Mouse (Mus musculus) frontal cortex, postnatal 14 days (tissue): ENCODE measurements around the gene Tmem189.
A peak's percentile ranks its signal among the peaks of the same experiment; 100 is the strongest.
"Not testable (repeated sequence)": the region's sequence is repeated elsewhere in the genome, so short reads cannot be mapped to it uniquely, and the experiment has no call there.

Experiments
- DNase-seq, 2 experiments: peaks; one replicate each; pipeline ENCODE4 v3.0.0; 2022; ENCODE audit warnings: low spot score in 2 of 2

The Tmem189 gene

DNA sequence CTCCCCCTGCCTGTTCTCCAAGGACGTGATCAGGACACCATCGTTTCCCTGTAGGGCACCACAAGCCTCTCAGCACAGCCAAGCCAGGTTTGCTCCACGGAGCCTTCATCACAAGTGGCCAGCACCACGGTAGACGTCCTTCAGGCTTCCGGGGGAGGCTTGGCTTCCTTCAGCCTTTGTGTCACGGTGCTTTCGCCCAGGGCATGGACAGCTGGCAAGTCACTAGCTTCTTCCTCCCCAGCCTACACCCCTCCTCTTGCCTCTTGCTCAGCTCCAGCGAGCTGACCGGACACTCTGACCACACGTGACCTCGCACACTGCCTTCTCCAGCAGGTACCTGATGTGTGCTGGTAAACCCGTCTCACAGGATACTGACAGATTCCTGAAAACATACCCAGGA is 67.3 kb downstream of the Tmem189 start:
- no peak for DNase-seq

DNA sequence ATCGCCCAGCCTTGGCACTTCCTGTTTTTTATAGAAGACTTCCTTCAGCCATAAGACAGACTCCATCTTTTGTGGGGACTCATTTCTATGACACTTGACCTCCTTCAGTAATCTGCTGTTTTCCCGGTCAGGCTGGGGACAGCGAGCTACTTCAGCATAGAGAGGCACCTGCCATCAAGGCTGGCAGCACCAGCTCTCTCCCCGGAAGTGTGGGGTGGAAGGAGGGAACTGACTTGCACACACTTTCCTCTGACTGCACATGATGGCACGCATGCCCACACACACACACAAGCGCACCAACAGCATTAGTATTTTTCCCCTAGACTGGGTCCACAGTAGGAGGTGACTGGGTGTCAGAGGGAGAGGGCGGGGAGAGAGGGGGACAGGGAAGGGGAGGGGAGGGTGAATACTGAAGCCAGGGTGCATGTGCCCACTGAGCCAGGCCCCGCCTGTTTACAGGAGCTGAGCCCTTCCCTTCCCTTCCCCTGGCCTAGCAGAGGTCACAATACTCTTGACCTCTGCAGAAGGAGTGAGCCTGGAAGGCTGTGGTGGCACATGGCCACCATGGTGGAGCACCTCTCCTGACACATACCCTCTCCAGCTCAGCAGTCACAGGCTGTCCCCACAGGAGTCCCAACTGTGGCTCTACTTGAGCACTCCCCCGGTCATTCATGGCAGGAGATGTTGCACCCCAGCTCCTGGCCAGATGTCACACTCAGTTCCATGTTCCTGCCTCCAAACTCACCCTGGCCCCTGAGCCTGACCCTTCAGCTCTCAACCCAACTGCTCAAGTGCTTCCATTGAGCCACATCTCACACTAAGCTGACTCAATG is 68.2 kb downstream of the Tmem189 start:
- DNase-seq: no peak

DNA sequence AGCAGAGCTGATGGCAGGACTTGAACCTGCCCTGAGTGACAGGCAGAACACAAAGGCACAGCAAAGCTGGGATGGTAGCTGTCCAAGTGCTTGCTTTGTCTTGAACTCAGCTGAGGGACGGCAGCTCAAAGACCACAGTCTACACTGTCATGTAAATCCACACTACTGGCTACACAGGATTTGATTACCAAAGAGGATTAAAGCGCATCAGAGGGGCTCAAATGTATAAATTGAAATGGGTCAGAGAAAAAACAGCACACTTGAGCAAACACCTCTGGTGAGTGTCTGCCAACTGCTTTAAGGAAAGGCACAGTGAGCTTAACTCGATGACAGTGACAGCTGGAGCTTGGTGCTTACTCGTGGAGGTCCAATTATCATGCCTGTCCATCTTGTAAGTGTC is 72.2 kb downstream of the Tmem189 start:
- no peak for DNase-seq

DNA sequence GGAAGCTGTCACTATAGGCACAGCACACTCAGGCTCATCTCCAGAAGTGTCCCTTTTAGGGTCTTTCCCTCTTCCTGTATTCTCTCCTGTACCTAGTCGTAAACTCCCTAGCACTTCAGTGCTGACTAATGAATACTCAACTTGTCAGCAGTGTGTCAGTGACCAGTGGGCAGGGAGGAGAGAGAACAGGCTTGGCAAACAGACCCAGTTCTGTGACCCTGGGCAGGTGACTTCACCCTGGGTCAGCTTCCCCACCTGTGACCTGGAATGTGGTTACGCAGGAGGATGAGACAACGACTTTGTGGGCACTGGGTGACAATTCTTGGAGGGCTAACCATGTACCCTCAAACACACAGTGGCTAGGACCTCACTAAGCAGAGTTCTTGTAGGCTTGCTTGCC is 72.6 kb downstream of the Tmem189 start:
- DNase-seq: no peak

DNA sequence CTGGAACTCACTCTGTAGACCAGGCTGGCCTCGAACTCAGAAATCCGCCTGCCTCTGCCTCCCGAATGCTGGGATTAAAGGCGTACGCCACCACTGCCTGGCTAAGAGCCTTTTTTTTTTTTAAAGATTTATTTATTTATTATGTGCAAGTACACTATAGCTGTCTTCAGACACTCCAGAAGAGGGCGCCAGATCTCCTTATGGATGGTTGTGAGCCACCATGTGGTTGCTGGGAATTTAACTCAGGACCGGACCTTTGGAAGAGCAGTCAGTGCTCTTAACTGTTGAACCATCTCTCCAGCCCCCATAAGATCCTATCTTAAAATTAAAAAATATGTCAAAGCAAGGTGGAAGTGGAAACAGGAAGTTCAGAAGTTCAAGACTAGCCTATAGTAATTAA is 76.3 kb downstream of the Tmem189 start:
- not testable (repeated sequence) for DNase-seq

DNA sequence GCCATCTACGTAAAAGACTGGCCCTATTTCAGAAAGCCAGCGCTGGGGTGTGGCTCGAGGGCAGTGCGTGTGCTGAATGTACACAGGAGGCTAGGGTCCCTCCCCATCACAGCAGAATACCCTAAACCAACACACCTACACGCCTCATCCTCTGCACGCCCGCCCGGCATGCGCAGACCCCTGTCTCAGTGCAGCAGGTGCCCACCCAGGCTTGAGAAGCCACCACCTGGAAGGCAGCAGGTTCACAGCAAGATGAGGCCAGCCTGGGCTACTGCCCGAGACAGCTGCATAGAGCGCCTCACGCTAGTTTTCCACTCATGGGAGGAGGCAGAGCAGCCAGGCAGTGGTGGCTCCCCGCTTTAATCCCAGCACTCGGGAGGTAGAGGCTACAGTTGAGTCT is 77.5 kb downstream of the Tmem189 start:
- DNase-seq: no peak

DNA sequence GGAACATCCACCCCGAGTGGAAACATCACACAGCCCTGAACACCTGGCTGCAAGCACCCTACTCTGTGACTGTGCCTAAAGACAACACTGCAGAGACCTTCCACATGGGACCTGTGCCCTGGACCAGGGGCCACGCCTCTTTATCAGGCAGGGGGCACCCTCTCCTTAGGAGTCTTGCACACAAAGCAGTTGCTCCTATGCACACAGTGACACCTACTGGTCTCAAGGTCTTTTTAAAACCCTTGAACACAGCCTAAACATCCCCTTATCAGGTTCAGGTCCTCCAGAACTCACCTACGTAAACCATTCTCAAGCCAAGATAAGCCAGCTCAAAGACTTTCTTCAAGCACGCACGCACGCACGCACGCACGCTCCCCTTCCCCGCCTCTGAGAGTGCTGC is 78.3 kb downstream of the Tmem189 start:
- DNase-seq: no peak

DNA sequence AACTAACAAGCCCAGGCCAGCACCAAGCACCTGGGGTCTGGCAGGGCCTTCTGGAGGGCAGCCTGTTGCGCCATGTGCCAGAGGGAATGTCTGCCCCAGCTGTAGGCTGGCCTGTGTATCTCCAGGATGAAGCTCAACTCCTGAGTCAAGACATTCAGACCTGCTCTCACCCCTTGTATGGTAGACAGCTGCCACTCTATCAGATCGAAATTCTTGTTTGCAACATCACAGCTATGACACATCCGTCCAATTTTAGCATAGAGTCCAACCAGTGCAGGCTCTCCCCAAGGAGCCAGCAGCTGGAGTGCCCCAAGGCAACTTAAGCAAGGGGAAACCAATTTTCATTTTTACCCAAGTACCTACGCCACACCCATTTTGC is 82.9 kb downstream of the Tmem189 start:
- DNase-seq: no peak

DNA sequence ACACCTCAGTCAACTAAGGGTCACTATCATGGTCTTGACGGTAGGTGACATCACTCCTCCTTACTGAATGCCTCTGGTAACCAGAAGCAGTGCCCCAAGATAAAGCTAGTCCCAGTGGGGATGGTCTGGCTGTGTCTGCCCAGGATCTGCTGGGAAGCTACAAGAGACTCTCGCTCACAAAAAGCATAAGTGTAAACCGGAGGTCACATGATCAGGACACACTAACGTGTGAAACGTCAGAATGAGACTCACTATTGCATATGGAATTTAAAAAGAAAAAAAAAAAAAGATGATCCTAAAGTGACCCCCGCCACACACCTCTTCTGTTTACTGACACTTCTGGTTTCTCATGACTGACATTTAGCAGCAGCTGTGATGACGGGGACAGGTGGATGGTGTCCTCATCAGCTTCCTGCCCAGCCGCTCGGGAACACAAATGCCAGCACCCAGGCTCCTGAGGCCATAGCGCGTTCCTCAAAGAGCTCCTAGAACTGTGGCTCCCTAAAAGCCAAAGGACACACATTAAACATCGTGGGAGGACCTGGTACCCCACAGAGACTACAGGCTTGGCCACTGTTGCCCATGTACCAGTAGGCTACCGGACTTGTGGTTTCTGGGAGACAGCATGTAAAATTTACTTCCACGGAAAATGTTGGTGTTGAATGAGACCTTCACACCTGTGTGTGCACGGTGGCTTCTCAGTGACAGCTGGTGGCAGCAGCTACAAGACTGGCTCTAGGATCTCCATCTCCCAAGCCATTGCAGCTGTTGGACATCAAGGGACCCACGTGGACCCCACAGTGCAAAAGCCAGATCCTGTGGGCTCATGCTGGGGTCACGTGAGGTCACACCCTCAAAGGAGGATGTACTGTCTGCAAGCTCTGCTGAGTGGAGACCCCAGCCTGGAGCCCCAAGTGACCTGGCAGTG is 83.5 kb downstream of the Tmem189 start:
- no peak for DNase-seq

DNA sequence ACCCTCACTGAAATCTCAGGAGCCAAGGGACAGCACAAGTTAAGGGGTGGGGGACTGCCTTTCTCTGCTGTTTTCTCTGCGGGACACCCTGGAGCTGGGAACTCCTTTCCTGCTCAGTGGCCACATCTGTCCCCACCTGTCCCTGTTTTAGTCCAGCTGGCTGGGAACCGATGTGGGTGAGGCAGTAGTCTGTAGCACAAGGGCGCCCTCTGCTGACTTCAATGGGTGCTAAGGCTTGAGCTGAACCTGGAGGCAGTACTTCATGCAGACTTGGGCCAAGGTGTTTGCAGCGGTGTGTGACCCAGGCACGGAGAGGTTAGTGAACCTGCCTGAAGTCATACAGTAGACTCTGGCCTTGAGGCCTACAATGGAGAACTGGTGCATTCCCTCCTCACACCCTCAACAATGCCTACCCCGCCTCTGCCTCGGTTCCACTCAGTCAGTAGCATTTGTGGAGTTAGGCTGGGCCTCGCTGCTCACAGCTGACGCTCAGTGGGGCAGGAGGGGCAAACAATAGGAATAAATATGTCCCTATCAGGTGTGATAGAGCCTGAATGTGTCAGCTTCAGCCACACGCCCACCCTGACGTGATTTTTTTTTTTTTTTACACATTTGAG is 84.3 kb downstream of the Tmem189 start:
- peak; percentile 67 to 86 for DNase-seq

DNA sequence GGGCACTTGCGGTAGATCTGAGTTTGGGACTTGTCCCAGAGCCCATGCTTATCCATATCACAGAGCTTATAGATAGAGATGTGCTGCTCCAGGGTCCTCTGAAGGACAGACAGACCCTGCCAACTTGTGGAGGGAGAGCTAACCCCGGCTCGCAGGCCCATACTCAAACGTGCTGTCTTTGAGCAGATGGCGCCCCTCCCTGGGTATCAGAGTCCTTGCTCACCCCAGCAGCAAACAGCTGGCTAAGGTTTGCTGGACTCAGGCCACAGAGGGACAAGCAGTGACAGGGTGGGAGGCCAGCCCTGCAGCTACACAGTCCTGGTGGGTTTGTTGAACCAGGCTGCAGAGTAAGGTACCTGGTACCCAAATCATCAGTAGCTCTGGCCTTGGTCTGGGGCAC is 86.6 kb downstream of the Tmem189 start:
- no peak for DNase-seq

DNA sequence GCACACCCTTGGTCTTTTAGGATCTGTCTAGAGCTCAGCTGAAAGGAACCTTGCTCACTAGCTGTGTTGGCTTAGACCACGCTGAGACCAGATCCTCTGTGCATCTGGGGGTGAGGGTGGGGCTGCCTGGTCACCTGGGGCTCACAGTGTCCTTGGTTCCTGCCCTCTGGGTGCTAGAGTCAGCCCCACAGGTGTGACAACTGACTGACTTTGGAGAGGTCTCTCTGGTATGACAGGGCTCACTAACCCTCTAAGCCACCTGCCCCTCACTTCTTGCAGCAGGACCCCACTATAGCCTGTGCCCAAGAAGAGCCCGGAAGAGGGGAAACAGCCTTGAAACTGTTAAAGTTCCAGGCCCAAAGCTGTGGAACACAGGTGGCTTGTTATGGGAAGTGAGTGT is 87.3 kb downstream of the Tmem189 start:
- no peak for DNase-seq

DNA sequence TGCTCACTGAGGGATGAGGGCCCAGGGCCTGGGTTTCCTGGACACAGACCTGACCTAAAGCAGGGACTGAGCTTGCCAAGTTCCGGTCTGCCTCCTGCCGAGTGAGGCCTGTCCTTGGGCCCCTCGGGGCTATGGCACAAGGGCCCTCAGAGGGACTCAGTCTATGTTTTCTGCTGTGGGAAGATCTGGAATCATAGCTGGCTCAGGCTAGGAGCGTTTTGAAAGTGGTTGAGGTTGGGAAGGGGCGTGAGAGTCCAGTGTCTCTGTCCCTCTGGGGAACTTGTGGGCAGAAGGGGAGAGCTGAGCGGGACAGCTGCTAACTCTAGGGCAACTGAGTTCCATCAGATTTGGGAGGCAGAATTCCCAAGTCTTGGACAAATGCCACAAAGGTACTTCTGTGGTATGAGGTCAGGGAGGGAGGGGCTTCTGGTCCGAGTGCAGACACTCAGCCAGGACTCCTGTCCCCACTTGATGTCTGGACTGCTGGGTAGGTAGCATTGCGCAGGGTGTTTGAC is 89.1 kb downstream of the Tmem189 start:
- DNase-seq: no peak

DNA sequence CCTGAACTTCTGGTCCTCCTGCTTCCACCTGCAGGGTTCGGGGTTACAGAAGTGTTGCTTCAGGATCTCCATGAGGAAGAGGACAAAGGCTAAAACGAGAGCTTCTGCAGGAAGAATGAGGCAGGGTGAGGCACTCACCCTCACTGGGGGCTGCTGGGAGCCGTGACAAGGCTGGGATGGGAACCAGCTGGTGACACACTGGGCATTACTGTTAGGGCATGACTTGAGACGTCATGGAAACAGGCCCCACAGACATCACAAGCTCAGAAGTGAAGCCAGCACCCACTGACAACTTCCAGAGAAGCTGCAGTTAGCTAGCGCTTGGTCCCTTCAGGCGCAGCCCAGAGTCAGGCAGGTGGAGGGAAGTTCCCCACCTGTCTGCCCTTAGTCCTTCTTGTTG is 89.7 kb downstream of the Tmem189 start:
- no peak for DNase-seq

DNA sequence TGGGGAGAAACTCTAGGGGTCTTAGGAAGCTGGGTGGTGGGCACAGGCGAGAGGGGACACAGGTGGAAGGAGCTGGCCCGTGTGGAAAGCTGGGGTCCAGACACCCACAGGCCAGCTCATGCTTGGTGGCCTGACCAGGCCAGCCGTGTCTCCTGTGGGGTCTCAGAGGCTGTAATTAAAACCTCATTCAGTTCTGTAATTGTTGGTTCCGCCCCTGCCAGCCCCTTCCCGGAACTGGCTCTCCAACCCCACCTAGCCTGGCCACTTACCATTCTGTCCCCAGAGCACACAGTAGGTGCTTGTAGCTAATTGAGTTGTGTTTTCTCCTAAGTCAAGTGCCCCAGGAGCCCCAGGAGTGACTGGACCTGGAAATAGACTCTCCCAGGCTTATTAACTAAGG is 90.4 kb downstream of the Tmem189 start:
- no peak for DNase-seq

DNA sequence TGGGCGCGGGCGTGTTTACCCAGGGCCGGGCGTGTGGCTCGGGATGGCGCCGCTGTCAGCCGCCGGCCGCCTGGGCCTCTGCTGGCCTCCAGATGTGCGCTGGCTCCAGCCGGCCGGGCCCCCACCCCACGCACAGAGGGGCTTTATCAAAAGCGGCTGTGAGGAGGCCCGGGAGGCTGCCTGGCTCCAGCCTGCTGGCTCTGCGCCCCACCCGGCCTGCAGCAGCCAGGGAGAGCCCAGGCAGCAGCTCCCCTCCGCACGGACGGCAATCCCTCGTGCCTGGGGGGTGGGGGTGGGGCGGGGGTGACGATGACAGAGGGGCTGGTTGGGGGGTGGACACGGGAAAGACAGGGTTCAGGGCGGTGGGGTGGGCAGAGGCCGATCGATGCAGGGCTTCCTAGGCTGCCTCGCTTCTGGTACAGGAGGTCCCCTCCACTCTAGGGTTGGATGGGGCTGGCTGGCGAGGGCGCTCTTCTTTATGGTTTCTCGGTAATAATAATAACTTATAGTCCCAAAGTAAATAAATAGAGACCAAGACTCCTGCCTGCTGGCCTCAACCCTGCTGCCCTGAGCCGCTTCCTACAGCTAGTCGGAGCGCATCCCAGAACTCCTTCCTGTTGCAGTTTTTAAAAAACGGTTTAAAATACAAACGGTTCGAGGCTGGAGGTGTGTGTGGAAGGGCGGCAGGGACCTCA is 92.0 kb downstream of the Tmem189 start:
- DNase-seq: no peak

DNA sequence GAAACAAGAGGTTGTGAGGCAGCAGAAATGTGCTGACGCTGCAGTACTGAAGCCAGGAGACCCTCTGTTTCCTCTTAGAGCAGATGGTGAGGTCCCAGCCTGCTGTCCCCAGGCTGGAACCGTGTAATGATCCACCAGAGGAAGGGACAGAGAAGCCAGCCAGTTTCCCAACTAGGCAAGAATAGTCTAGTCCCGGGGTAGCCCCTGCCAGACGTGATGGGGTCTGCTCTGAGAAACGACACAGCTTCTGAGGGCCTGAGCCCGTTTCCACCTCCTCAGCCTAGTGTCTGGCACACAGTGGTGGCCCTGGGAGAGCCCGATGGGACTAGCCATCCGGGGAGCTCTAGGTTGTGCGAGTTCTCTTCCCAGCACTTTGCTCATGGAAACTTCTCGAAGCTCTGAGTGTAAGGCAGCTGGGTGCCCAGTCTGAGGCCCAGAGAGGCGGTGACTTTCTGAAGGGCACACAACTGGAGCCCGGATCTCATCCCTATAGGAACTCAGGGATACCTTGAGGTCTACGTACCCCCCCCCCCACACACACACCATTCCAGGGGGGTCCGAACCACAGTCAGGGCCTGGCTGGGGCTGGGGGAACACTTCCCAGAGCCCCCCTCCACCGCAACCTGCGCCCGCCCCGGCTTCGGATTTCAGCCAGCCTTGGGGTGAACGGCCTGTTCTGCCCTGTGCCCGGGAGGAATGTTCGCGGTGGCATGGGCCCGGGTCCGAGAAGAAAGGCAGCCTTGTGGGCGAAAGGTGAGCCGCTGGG is 92.7 kb downstream of the Tmem189 start:
- no peak for DNase-seq

DNA sequence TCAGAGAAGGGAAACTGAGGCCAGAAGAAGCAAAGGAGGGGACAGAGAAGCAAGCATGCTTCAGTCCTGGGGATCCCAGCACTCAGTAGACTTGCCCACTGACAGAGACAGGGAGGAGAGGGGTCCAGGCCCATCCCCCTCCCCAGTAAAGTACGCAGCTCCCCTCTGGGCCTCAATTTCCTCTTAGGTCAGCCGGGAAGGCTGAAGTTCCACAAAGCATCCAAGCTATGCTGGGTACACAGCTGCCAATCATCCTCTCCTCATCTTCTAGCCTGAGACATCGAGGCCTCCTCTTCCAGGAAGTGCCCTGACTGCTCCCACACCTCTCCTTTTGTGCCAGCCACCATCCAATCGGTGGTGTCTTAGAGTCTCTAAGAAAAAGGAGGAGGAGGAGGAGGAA is 93.4 kb downstream of the Tmem189 start:
- no peak for DNase-seq

DNA sequence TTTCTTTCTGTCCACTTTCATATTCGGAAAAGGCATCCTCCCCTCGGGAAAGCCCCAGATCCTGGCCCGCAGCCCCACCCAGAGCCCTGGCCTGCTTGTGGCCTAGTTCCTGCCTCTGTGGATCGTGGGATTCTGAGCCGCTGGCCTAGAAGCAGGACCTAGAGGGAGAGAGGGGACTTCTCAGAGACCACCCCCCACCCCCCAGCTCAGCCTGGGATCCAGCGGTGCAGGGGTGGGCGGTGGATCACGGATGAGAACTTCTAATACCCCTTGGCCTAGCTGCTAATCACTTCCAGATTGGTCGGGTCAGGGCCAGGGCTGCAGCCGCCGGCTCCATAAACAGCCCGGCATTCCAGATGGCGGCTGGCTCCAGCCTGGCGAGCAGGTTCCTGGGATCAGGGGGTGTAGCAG is 93.9 kb downstream of the Tmem189 start:
- DNase-seq: no peak

DNA sequence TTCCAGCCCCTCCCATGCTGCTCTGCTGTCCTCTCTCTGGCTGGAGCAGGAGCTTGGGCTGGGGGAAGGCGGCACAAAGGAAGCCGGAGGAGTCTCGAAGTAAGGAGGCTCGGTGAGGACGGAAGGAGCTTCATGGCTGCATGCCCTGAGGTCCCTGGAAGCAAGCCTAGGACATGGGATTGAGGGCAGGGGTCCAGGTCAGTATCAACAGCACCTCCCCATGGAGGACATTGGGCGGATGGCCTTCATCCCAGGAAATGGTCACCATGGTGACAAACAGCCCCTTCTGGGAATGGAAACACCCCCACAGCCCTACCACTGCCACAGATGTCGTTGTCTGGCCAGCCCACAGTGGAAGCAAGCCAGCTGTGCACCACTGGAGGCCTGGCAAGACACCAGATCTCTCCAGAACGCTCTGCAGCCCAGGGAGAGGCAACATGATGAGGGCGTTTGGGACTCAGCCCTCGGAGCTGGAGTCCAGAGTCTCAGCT is 95.1 kb downstream of the Tmem189 start:
- DNase-seq: peak; percentile 42 to 73
